Mouse (Mus musculus): ENCODE data around the gene Ambra1. TPM values are rescaled to one million over a fixed set of nuclear protein-coding genes. Genes with fewer than 3 reads are reported as not detected.
A peak's percentile ranks its signal among the peaks of the same experiment; 100 is the strongest.

Gene Ambra1
- 23.0 and 23.9 TPM in 2 replicates for polyA plus RNA-seq (2016; fragmentation: Nextera tagmentation; extraction: Ambion mirVana)

GRCm38 (mm10) chr2:91729971-91730821, at the start of gene Ambra1:
Ambra1 (plus strand) TSS chr2:91730134.
- WGBS = under 1% methylated on average over 68 of the region's 68 CpGs
- Histone ChIP-seq H3K9ac (peak within 1 kb of the TSS; percentile 96), H3K36me3 (no peaks in the 10 kb centered on the region), H3K4me3 (peak within 1 kb of the TSS; percentile 99), H3K4me1 (peaks cover 3% of the 10 kb centered on the region; the same call in 1 of the 2 replicates), H3K27ac (peak within 1 kb of the TSS; percentile 89), H3K4me2 (replicated peaks) (peak within 1 kb of the TSS; percentile 73), H3K27me3 (replicated peaks) (no peaks in the 10 kb centered on the region), H3K9me3 (no peaks in the 10 kb centered on the region)
- ATAC-seq (ENCODE audit: low FRiP score, low read depth) = peak; percentile 84

- H3K27me3 ChIP-seq (replicated peaks) = no peaks in the 10 kb centered on the region
- ATAC-seq (ENCODE audit: low FRiP score, low read depth) = no peak
- no peaks in the 10 kb centered on the region for H3K4me1 ChIP-seq
- H3K36me3 ChIP-seq = peaks cover 70% of the 10 kb centered on the region
- H3K9ac ChIP-seq = no peak overlapping the region
- H3K27ac ChIP-seq = no peak overlapping the region
- no peak overlapping the region for H3K4me3 ChIP-seq
- WGBS = 68% methylated on average over 4 of the region's 4 CpGs
- H3K4me2 ChIP-seq (replicated peaks) = no peak overlapping the region
- no peaks in the 10 kb centered on the region for H3K9me3 ChIP-seq
These were observed 47.1 kb upstream of the Ambra1 start for GRCm38 (mm10) chr2:91682850-91683249.

DNA sequence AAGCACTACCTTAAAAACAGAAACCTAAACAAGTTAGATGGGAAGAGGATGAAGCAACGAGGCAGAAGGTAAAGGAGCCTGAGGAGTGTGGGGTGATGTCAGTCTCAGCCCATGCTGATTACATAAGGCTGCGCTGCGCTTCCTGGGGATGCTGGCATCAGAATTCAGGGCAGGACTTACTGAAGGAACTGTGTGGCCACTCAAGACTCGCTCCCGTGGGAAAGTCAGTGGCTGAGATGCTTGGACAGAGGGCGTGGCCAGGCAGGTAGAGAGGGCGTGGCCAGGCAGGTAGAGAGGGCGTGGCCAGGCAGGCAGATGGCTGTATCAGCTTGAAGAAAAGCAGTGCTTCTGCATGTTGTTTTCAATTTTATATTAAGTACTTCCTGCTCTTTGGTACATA, 46.0 kb upstream of the Ambra1 start:
- no peaks in the 10 kb centered on the region for H3K9me3 ChIP-seq
- ATAC-seq (ENCODE audit: low FRiP score, low read depth) = no peak
- no peak overlapping the region for H3K9ac ChIP-seq
- no peaks in the 10 kb centered on the region for H3K27me3 ChIP-seq (replicated peaks)
- no peak overlapping the region for H3K4me3 ChIP-seq
- H3K36me3 ChIP-seq = peaks cover 69% of the 10 kb centered on the region
- WGBS = 82% methylated on average over 8 of the region's 8 CpGs
- no peak overlapping the region for H3K4me2 ChIP-seq (replicated peaks)
- H3K4me1 ChIP-seq = no peaks in the 10 kb centered on the region
- H3K27ac ChIP-seq = no peak overlapping the region

- Histone ChIP-seq H3K9me3 (no peaks in the 10 kb centered on the region), H3K4me2 (replicated peaks) (no peak overlapping the region), H3K27me3 (replicated peaks) (no peaks in the 10 kb centered on the region), H3K36me3 (peaks cover 41% of the 10 kb centered on the region), H3K4me1 (no peaks in the 10 kb centered on the region), H3K9ac (no peak overlapping the region), H3K27ac (no peak overlapping the region), H3K4me3 (no peak overlapping the region)
- 86% methylated on average over 7 of the region's 7 CpGs for WGBS
- ATAC-seq (ENCODE audit: low FRiP score, low read depth) = no peak
These were observed 40.5 kb upstream of the Ambra1 start for GRCm38 (mm10) chr2:91689452-91689851.

- Histone ChIP-seq H3K27ac (no peak overlapping the region), H3K27me3 (replicated peaks) (no peaks in the 10 kb centered on the region), H3K4me1 (no peaks in the 10 kb centered on the region), H3K4me2 (replicated peaks) (no peak overlapping the region), H3K36me3 (peaks cover 15% of the 10 kb centered on the region), H3K4me3 (no peak overlapping the region), H3K9me3 (no peaks in the 10 kb centered on the region), H3K9ac (no peak overlapping the region)
- 89% methylated on average over 10 of the region's 10 CpGs for WGBS
- ATAC-seq (ENCODE audit: low FRiP score, low read depth) = no peak
These were observed 34.3 kb upstream of the Ambra1 start for GRCm38 (mm10) chr2:91695436-91696224.

DNA sequence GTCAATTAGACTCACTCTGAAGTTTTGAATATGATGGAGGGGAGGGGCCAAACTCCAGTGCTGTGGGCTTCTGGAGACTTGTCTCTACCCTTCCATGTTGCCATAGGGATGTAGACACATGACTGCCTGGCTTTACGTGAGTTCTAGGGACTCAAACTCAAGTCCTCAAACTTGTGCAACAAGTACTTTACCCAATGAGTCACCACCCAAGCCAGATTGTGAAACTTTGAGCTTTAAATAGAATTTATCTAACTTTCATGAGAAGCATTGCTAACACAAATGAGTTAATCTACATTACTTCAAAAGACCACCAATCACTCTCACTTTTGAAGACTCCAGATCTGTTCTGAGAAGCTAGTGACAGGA, 33.7 kb upstream of the Ambra1 start:
- ATAC-seq (ENCODE audit: low FRiP score, low read depth) = no peak
- Histone ChIP-seq H3K9me3 (no peaks in the 10 kb centered on the region), H3K4me2 (replicated peaks) (no peak overlapping the region), H3K27ac (no peak overlapping the region), H3K9ac (no peak overlapping the region), H3K4me3 (no peak overlapping the region), H3K36me3 (peaks cover 15% of the 10 kb centered on the region), H3K4me1 (no peaks in the 10 kb centered on the region), H3K27me3 (replicated peaks) (no peaks in the 10 kb centered on the region)
- WGBS = 91% methylated on average over 1 of the region's 1 CpGs

DNA sequence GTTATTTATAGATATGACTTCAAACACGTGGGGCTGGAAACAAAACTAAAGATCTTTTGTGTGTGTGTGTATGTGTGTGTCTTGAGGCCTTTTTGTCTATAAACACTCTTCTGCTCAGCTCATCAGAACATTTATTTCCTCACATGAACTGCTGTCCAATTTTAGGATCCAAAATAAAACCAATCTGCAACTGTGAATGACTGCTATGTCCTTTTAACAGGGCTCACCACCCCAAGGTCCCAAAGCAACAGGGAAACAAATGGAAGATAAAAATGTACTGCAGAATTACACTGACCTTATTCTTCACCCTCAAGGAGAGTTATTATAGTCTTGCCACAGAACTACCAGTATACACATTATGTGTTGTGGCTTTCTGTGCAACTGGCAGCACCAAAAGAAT, 30.7 kb upstream of the Ambra1 start:
- 85% methylated on average over 1 of the region's 1 CpGs for WGBS
- no peak overlapping the region for H3K4me2 ChIP-seq (replicated peaks)
- no peak for ATAC-seq (ENCODE audit: low FRiP score, low read depth)
- no peaks in the 10 kb centered on the region for H3K9me3 ChIP-seq
- no peak overlapping the region for H3K9ac ChIP-seq
- H3K27ac ChIP-seq = no peak overlapping the region
- H3K36me3 ChIP-seq = peaks cover 10% of the 10 kb centered on the region; the same call in 1 of the 2 replicates
- no peaks in the 10 kb centered on the region for H3K27me3 ChIP-seq (replicated peaks)
- no peak overlapping the region for H3K4me3 ChIP-seq
- no peaks in the 10 kb centered on the region for H3K4me1 ChIP-seq

- Histone ChIP-seq H3K27me3 (replicated peaks) (no peaks in the 10 kb centered on the region), H3K4me3 (no peak overlapping the region), H3K9ac (no peak overlapping the region), H3K9me3 (no peaks in the 10 kb centered on the region), H3K4me1 (no peaks in the 10 kb centered on the region), H3K4me2 (replicated peaks) (no peak overlapping the region), H3K27ac (no peak overlapping the region), H3K36me3 (no peaks in the 10 kb centered on the region)
- ATAC-seq (ENCODE audit: low FRiP score, low read depth) = no peak
- WGBS = 94% methylated on average over 2 of the region's 2 CpGs
These were observed 28.6 kb upstream of the Ambra1 start for GRCm38 (mm10) chr2:91701366-91701765.

DNA sequence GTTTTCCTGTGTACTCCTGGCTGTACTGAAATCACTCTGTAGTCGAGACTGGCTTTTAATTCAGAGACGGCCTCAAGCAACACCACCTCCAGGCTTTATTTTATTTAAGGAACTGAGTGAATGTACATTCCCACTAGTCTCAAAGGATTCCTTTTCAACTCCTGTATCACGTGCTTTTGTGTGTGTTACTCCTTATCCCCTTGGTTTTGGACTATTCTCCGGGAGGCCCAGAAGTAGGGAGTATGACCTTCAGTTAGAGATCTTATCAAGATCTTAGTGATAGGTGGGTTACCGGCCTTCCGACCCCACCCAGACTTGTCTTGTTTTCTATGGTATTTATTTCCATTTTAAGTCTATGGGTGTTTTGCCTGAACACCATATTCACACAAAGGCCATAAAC, 24.2 kb upstream of the Ambra1 start:
- WGBS = 90% methylated on average over 6 of the region's 6 CpGs
- Histone ChIP-seq H3K4me3 (no peak overlapping the region), H3K27me3 (replicated peaks) (no peaks in the 10 kb centered on the region), H3K4me2 (replicated peaks) (no peak overlapping the region), H3K27ac (no peak overlapping the region), H3K36me3 (no peaks in the 10 kb centered on the region), H3K9me3 (no peaks in the 10 kb centered on the region), H3K4me1 (peaks cover 5% of the 10 kb centered on the region), H3K9ac (no peak overlapping the region)
- no peak for ATAC-seq (ENCODE audit: low FRiP score, low read depth)

DNA sequence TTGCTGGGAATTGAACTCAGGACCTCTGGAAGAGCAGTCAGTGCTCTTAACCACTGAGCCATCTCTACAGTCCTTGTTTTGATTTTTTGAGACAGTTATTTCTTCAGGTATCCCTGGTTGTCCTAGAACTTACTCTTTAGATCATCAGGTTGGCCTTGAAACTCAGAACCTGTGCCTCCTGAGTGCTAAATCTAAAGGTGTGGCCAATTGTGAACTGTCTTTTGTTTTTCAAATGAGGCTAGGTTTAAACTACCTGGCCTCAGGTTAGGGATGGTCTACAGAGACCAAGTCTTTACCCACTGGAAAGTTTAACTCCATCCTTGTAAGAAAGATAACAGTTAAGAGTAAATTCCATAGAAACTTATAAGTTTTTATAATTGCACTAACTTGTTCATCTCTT, 23.5 kb upstream of the Ambra1 start:
- Histone ChIP-seq H3K27ac (no peak overlapping the region), H3K4me2 (replicated peaks) (no peak overlapping the region), H3K9me3 (no peaks in the 10 kb centered on the region), H3K4me1 (peaks cover 8% of the 10 kb centered on the region), H3K4me3 (no peak overlapping the region), H3K9ac (no peak overlapping the region), H3K36me3 (no peaks in the 10 kb centered on the region), H3K27me3 (replicated peaks) (no peaks in the 10 kb centered on the region)
- no peak for ATAC-seq (ENCODE audit: low FRiP score, low read depth)

DNA sequence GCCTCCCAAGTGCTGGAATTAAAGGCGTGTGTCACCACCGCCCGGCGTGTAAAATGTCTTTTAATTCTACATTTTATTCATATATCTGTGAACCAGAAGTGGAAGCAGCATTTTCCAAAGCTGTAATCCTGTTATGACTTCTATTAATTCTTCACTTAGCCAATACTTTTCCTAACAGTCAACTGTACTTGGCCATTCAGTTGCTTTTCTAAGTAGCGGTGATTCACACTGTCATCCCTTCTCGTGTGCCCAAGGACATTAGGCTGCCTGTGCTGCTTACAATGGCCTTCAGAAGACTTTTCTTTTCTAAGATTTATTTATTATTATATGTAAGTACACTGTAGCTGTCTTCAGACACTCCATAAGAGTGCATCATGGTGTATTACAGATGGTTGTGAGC, 21.6 kb upstream of the Ambra1 start:
- ATAC-seq (ENCODE audit: low FRiP score, low read depth) = no peak
- Histone ChIP-seq H3K9ac (no peak overlapping the region), H3K27me3 (replicated peaks) (no peaks in the 10 kb centered on the region), H3K4me3 (no peak overlapping the region), H3K4me1 (peaks cover 11% of the 10 kb centered on the region), H3K27ac (no peak overlapping the region), H3K36me3 (no peaks in the 10 kb centered on the region), H3K9me3 (no peaks in the 10 kb centered on the region), H3K4me2 (replicated peaks) (no peak overlapping the region)
- WGBS = 93% methylated on average over 6 of the region's 6 CpGs

- Histone ChIP-seq H3K36me3 (no peaks in the 10 kb centered on the region), H3K27me3 (replicated peaks) (no peaks in the 10 kb centered on the region), H3K9ac (peak within 1 kb of the TSS; percentile 75), H3K4me2 (replicated peaks) (peak within 1 kb of the TSS; percentile 87), H3K27ac (no peak within 1 kb of the TSS), H3K4me1 (peaks cover 11% of the 10 kb centered on the region), H3K4me3 (peak within 1 kb of the TSS; percentile 89), H3K9me3 (no peaks in the 10 kb centered on the region)
- peak; percentile 99 for ATAC-seq (ENCODE audit: low FRiP score, low read depth)
- WGBS = under 1% methylated on average over 66 of the region's 66 CpGs
These were observed 19.4 kb upstream of the Ambra1 start, which contains the start of the genes Atg13 and Harbi1 for GRCm38 (mm10) chr2:91710272-91711234. Atg13 (minus strand) TSS chr2:91710576. Harbi1 (plus strand) TSS chr2:91710852.

All from neural tube, embryonic 12.5 days (tissue).